Mouse (Mus musculus): ENCODE results near the gene Mical3.

GRCm38 (mm10) chr6:121062891-121063408, 67.8 kb downstream of the Mical3 start:
- no peak for TF ChIP-seq EP300 (IDR thresholded peaks at IDR 0.05; ENCODE audit: low read depth)
- no peak for TF ChIP-seq CTCF (IDR thresholded peaks at IDR 0.05; ENCODE audit: low read depth)

Data from heart, postnatal 0 days (tissue).